Mouse (Mus musculus) monocyte, adult 5-6 weeks (primary cell): Measurements from ENCODE around the gene Foxred1. TPM values are rescaled to one million over a fixed set of nuclear protein-coding genes. Genes with fewer than 3 reads are reported as not detected.

Source experiments
- ATAC-seq: fragments of 153-309, 156-312 bp; replicated peaks from 2 replicates; pipeline ENCODE4 v1.8.0; 2017; ENCODE audit warnings: mild to moderate bottlenecking; ENCODE audit not compliant: low TSS enrichment, insufficient number of reproducible peaks, severe bottlenecking, poor library complexity, low FRiP score
- total RNA-seq: library from RNA; stranded (forward); fragments of 200-1000, 200-491, 200-594 nt; gene quantifications from 3 replicates; pipeline ENCODE4 v1.2.3, GENCODE M21; 2017

Foxred1 gene
- total RNA-seq, 1 experiment from 2014 or later: 33.0 TPM

DNA sequence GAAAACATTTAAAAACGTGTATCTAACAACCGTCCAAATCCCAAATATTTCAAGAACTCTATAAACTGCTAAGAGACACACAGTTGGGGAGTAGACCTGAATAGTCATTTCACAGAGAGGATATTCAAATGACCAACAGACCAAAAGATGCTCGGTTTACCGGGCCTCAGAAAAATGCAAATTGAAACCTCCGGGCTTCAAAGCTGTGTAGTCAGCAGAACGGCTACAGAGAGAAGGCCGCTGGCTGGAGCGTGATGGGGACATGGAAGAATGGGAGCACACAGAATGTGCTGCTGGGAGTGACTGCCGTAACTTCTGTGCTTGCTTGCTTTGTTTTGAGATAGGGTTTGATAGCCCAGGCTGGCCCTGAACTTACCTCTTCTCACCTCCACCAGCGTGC is 12.5 kb downstream of the Foxred1 start:
- ATAC-seq: no peak

DNA sequence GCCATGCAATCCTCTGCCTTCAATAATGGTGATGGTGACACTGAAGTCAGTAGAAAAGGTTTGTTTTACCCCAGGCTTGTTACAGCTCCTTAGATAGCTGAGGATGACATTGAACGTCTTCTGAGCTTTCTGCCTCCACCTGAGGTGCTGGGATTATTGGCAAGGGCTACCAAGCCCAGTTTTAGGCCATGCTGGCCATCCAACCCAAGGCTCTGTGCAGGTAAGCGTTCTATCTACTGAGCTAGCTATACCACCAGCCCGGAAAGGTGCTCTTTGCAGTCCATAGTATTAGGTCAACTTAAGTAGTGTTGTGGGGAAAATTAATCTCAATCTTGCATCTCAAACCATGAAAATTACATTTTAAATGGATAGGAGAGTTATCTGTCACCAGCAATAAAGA is 13.2 kb downstream of the Foxred1 start:
- ATAC-seq: no peak

DNA sequence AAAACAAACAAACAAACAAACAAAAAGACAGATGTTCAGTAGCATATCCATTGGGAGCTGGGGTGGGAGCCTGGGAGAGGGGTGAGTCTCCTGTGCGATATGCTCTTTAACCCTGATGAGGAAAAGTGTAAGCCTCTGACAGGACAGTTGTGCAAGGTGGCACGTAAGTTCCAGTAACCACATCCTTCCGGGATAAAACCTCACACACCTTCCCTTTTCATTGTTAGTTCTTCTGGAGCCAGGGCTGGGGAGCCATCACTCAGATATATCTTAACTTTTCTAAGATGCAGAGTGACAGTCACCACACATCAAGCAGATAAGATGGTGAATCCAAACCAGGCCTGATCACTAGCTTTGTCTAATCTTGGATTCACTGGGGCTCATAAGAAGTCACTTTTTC is 16.8 kb downstream of the Foxred1 start:
- ATAC-seq: no peak

DNA sequence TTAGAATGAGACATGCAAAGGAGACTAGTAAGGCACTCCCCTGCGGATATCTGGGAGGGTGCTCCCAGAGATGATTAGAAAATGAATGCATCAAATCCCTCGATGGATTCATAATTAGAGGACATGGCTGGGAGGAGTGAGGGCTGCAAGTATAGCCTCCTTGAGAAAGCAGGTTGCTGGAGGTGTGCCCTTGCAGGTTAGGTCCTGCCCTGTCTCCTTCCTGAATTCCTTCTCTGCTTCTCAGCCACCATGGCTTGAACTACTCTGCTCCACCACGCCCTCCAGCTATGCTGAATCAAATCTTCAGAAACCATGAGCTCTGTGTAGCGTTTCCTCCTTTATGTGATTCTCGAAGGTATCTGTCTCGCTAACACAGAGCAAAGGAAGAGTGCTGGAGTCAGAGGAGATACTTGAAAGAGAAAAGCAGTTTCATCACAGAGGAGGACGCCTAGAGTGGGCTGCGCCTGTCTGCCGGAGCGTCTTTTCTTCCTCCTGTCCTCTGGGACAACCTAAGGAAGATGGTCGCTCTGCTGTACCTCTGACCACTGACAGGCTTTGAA is 17.8 kb downstream of the Foxred1 start:
- no peak for ATAC-seq

DNA sequence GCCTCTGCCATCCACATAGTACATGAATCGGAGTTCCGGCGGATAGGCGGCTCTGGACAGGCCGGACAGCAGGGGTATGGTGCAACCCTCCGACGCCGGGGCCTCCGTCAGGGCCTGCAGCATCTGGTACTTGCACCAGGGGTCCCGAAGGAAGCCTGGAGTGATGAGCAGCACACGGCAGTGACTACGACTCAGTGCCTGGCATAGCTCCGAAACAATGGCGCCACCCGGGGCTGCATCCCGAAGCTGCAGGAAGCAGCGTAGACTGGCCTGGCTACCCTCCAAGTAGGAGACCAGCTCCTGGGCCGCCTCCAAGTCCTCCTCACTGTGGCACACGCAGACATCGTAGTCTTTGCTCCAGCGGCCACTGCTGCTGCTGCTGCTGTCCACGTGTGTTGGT is 22.2 kb downstream of the Foxred1 start:
- ATAC-seq: no peak

DNA sequence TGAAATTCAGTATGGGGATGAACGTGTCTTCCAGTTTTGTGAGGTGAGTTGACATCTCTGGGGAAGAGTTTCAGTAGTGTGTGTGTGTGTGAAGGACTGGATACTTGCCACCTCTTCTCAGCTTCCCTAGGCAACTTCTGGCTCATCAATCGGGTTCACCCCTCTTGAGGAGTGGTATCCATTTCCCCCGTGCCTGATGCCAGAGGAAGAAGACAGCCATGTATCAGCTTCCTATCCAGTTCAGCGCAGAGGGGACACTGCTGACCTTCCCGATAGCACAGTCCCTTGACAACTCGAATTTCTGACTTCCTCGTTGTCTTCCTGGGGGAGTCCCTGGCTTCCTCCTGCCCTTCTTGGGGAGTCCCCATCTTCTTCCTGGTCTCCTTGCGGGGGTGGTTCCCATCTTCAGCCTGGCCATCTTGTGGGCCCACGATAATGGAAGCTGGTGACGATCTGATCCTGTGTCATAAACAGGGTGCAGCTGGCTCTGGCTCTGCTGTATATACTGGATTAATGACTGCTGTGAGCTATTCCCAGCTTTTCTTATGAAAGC is 23.4 kb downstream of the Foxred1 start:
- no peak for ATAC-seq

DNA sequence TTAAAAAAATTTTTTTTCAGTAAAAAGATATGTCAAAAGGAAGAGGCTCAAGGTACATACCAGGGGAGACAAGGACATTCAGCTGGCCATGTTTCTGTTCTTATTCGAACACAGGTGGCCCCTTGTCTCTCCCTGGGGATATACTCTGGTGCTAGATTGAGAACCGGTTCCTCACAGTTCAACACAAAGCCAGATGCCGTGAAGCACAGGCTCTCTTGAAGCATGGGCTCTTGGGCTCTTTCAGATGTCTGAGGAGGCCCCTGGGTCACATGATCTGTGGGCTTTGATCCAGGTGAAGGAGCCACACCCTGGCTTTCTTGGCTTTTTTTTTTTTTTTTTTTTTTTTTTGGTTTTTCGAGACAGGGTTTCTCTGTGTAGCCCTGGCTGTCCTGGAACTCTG is 24.4 kb downstream of the Foxred1 start:
- ATAC-seq: no peak

DNA sequence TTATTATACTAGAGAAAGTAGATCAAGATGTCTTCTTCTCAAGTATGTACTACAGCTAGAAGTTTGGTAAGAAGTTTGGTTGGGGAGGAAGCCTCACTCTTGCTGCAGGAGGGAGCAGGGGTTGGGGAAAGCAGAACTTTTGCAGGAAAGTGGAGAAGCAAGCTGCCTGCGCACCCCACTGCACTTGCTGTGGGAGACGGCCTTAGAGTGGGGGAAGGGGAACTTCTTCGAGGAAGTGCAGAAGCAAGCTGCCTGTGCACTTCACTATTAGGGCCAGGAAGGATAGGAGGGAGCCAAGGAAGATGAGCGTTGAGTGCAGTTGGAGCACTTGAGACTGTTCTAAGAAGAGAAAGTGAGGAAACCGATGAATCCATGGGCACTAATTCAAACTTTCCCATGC is 27.5 kb downstream of the Foxred1 start:
- ATAC-seq: 0 out of 2 replicates have a peak, but pooled peaks have one; percentile 40

DNA sequence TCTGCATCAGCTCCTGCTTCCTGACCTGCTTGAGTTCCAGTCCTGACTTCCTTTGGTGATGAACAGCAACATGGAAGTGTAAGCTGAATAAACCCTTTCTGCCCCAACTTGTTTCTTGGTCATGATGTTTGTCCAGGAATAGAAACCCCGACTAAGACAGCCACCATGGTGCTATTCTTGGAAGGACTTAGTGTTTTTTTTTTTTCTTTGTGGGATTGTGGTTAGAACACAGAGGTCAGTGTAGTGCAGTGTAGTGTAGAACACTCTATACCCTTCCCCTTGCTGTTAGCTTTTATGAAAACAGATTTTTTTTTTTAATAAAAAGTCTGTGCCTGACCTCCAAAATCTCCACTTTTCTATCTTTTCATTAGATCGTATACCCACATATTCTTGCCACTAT is 28.0 kb downstream of the Foxred1 start:
- ATAC-seq: no peak

DNA sequence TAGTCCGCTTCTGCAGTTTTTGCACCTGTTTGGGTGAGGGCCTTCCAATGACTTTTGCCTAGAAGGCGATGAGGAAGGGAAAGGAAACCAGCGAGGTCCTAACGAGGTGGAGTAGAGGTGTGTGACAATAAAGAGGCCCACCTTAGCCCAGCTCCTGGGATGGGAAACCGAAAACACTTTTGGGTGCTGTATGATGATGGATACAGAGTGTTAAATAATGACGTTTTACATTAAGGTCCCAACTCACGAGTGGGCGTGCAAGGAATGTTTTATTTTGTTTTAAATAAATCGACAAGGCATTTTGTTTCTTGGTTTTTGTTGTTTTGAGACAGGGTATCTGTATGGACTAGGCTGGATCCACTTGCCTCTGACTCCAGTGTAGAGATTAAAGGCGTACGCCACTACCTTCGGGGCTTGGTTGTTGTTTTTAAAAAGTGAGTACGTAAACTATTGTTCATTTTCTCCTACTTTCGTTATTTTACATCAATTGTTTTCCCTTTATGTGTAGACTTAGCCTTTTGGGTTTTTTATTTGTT is 34.7 kb downstream of the Foxred1 start:
- ATAC-seq: no peak

DNA sequence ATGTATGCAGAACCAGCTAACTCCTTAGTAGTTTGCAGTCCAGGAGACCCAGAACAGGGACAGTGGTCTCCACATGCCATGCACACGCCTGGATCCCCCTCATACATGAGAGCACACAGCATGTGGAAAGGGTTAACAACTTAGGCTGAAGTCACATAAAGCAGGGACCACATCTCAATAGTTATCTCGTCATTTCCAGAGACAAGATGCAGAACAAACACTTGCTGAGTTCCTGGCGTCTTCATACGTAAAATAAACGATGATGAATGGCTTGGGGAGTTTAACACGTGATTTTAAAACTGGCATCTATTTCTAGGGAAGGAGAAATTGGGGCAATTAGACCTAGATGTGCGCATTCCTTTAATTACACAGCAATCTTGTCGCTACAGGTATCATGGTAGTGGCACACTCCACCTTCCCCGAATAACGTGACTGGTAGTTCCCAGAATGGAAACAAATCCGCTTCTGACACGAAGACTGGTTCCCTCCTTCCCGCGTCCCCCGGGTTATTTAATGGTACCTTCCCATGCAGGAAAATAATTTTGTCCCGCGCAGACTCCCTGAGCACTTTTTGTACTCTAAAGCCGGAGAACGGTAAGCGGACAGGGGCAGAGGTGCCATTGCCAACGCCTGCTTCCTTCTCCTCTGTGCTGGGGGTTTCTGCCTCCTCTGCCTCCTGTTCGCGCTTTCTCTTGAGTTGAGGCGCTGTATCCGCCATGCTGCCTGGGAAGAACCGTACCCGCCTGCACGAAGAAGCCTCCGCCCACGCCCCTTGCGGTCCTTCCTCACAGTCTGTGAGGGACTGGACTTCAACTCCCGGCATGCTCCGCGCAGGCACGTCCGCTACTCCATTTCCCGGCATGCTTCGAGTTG is 35.4 kb downstream of the Foxred1 start, which contains the start of gene Dcps:
Gene Dcps (minus strand): TSS at position 811 of the 873 bp plus-strand sequence.
- peak; percentile 99 for ATAC-seq

DNA sequence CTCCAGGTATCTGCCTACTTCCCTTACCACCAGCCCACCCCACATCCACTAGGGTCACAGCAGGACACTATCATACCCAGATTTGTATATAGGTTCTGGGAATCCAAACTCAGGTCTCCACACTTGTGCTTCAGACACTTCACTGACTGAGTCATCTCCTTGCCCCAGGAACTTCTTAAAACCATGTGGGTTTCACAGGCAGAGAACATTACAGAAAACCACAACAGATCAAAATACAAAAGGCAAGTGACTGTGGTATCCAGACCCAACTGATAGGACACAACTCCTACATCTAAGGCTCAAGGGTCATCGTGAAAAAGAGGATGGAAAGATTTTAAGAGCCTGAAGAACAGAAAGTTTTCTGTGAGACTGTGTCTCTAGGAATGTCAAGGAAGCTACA is 37.5 kb downstream of the Foxred1 start:
- ATAC-seq: no peak

DNA sequence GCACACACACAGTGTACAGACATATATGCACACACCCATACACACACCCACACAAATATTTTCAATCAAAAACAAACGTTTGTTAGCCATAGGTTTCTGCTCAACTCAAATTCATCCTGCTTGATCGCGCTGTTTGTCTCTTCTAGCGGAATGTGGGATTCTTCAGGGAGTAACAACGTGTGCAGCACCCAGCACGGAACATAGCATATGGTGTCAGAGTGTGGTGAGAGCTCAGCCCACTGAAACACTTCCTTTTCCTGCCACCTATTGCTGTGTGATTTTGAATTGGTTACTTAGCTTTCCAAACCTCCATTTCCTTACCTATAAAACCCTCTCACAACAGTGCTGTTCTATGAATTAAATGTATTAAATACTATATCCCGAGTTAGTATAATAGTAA is 40.8 kb downstream of the Foxred1 start:
- ATAC-seq: no peak

DNA sequence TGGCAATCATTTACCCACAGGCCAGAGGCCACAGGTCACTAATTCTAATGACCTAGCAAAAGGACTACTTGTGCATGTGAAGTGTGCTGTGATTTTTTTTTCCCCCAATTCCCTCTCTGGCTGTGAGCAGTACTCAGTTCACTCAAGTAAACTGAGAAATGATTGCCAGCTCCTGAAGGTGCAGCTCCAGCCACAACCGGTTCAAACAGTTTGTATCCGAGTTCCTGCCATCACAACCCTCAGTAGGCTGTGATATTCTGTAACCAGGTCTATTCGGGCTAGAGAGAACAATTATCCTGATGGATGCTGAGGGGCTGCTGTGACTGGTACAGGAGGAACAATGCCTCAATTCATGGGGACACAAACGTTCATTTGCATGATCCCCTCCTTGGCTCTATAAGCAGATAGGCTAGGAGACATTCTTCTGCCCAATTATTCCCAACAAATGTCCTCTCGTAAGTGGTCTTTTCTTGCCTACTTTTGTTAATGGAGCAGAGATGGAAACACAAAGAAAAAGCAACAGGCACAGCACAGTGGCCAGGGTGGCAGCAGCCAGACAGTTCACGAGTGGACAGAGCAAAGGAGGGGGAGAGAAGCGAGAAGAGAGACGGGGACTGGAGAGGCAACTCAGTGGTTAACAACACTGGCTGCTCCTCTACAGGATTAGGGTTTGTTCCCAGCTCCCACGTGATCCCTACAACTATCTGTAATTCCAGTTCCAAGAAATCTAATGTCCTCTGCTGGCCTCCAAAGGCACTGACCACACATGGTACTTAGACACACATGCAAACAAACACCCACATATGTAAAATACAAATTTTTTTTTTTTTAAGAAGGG is 43.8 kb downstream of the Foxred1 start:
- ATAC-seq: no peak

DNA sequence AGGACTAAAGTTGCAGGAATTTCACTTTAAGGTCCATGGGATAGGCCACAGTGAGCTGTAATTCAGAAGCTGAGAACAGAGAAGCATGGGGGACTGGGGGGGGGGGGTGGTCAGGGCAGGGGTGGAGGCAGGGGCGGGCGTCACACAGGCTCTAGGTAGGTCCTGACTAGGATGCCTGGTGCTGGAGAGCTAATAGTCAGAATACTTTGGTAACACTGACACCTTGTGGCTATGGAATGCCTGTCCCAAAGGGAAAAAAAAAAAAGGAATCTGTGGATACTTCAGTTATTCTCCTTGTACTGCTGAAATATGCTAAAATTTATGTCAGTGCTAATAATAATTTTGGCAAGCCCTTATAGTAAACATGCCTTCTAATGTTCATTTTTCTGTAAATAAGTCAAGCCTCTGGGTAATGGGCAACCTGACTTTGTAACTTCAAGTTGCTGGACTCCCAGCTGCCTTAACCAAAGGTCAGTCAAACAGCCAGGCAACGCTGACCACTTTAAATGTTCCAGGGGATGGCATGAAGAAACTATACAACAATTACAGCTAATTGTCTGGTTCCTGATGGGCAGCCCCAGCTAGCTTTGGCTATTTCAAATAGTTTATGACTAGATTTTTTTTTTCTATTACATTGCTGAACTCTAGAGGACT is 44.6 kb downstream of the Foxred1 start:
- ATAC-seq: no peak

DNA sequence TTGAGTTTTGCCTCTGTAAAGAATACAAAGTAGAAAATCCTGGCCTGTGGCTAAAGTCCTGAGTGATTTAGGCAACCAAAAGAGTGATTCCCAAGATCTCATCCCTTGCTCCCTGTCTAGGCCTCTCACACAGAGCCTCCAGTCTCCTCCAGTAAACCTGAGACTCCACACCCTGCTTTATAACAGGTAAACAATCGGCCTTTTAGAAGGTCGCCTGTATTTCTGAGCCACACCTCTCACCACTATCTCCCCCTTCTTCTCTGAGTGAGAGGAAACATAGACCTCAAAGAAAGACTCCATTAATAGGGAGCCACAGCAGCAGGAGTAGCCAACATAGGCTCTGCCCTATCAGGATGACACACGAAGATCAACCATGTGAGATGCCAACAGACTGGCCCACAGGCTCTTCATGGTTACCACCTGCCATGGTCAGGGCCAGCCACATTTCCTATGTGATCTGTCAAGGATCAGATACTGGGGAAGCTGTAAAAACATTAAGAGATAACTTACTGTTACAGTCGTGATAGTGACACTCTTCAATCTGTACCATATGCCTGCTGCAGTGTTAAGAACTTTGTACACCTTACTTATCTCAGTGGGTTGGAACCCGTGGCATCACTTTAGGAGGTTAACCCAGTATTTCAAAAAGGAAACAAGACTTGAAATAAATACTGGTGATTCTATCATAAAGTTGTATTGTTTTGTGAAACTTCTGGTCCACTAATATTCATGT is 46.5 kb downstream of the Foxred1 start:
- no peak for ATAC-seq

DNA sequence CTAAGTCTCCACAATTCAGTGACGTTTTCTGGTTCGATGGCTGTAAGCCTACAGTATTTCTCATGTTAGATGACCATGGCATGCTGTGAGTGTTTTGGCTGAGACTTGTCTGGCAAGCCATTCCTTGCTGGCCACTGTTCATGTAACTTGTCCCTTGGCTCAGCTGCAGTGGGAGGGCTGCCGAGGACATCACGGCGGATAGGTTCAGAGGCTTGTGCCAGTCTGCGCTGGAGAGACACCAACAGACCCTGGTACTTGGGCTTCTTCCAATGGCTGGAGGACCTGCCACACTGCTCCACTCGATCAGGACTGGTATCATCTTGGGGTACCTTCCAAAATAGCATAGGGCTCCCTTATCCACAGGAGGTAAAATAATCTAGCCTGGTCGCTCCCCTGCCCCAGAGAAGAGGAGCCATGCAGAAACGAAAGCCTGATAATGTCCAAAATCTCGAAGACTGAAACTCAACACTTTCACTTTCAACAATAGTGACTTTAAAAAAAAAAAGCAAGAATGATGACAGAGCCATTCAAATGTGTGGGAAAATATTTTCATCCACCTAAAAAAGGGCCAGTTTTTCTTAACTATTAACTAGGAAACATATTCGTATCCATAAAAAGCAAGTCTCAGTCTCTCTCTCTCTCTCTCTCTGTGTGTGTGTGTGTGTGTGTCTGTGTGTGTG is 47.7 kb downstream of the Foxred1 start:
- no peak for ATAC-seq
